Mouse (Mus musculus): ENCODE results near the gene Myh3. TPM values are rescaled to one million over a fixed set of nuclear protein-coding genes. Genes with fewer than 3 reads are reported as not detected.

Myh3 gene
- polyA plus RNA-seq, 1 experiment from 2014 or later: 0.75 TPM

- Histone ChIP-seq H3K4me1 (peaks cover 17% of the 10 kb centered on the region), H3K36me3 (peaks cover 7% of the 10 kb centered on the region), H3K9ac (replicated peaks) (no peak overlapping the region), H3K4me3 (no peak overlapping the region), H3K27me3 (no peaks in the 10 kb centered on the region), H3K27ac (replicated peaks) (no peak overlapping the region), H3K9me3 (no peaks in the 10 kb centered on the region), H3K4me2 (replicated peaks) (no peak overlapping the region)
- WGBS: 86% methylated on average over 3 of the region's 3 CpGs
- ATAC-seq (ENCODE audit: low FRiP score, low read depth): no peak
Measured at GRCm38 (mm10) chr11:67049256-67049655, 28.8 kb upstream of the Myh3 start.

- H3K36me3 ChIP-seq: peaks cover 19% of the 10 kb centered on the region
- H3K27ac ChIP-seq (replicated peaks): peak overlapping the region; percentile 78
- no peaks in the 10 kb centered on the region for H3K27me3 ChIP-seq
- H3K4me3 ChIP-seq: peak overlapping the region; percentile 97
- H3K9me3 ChIP-seq: no peaks in the 10 kb centered on the region
- H3K4me2 ChIP-seq (replicated peaks): peak overlapping the region; percentile 78
- ATAC-seq (ENCODE audit: low FRiP score, low read depth): peak; percentile 50; the same call in 1 of the 2 replicates
- peak overlapping the region; percentile 86 for H3K9ac ChIP-seq (replicated peaks)
- peaks cover 17% of the 10 kb centered on the region for H3K4me1 ChIP-seq
- 10% methylated on average over 16 of the region's 16 CpGs for WGBS
Measured at GRCm38 (mm10) chr11:67051676-67052320, 26.3 kb upstream of the Myh3 start.

- ATAC-seq (ENCODE audit: low FRiP score, low read depth): peak; percentile 93
- Histone ChIP-seq H3K27me3 (no peaks in the 10 kb centered on the region), H3K4me2 (replicated peaks) (peak within 1 kb of the TSS; percentile 78), H3K9ac (replicated peaks) (peak within 1 kb of the TSS; percentile 86), H3K36me3 (peaks cover 24% of the 10 kb centered on the region), H3K27ac (replicated peaks) (peak within 1 kb of the TSS; percentile 78), H3K4me1 (peaks cover 17% of the 10 kb centered on the region), H3K4me3 (peak within 1 kb of the TSS; percentile 97), H3K9me3 (no peaks in the 10 kb centered on the region)
- under 1% methylated on average over 50 of the region's 50 CpGs for WGBS
Measured at GRCm38 (mm10) chr11:67052321-67052952, 25.7 kb upstream of the Myh3 start, which contains the start of the genes Adprm and Sco1. Adprm (minus strand) TSS chr11:67052594. Sco1 (plus strand) TSS chr11:67052670.

- H3K36me3 ChIP-seq: peaks cover 48% of the 10 kb centered on the region
- H3K27ac ChIP-seq (replicated peaks): no peak overlapping the region
- no peaks in the 10 kb centered on the region for H3K9me3 ChIP-seq
- 94% methylated on average over 8 of the region's 8 CpGs for WGBS
- H3K27me3 ChIP-seq: no peaks in the 10 kb centered on the region
- no peak overlapping the region for H3K9ac ChIP-seq (replicated peaks)
- no peak for ATAC-seq (ENCODE audit: low FRiP score, low read depth)
- peaks cover 17% of the 10 kb centered on the region for H3K4me1 ChIP-seq
- no peak overlapping the region for H3K4me3 ChIP-seq
- H3K4me2 ChIP-seq (replicated peaks): no peak overlapping the region
Measured at GRCm38 (mm10) chr11:67054754-67055365, 23.2 kb upstream of the Myh3 start.

- H3K9ac ChIP-seq (replicated peaks): no peak overlapping the region
- H3K4me2 ChIP-seq (replicated peaks): no peak overlapping the region
- 93% methylated on average over 2 of the region's 2 CpGs for WGBS
- no peak overlapping the region for H3K4me3 ChIP-seq
- no peak for ATAC-seq (ENCODE audit: low FRiP score, low read depth)
- H3K36me3 ChIP-seq: peaks cover 90% of the 10 kb centered on the region
- H3K27ac ChIP-seq (replicated peaks): no peak overlapping the region
- no peaks in the 10 kb centered on the region for H3K9me3 ChIP-seq
- H3K4me1 ChIP-seq: no peaks in the 10 kb centered on the region
- no peaks in the 10 kb centered on the region for H3K27me3 ChIP-seq
Measured at GRCm38 (mm10) chr11:67061311-67061710, 16.8 kb upstream of the Myh3 start.

GRCm38 (mm10) chr11:67062726-67063125 is 15.4 kb upstream of the Myh3 start:
- peaks cover 80% of the 10 kb centered on the region for H3K36me3 ChIP-seq
- no peak overlapping the region for H3K4me2 ChIP-seq (replicated peaks)
- no peak overlapping the region for H3K4me3 ChIP-seq
- H3K9ac ChIP-seq (replicated peaks): no peak overlapping the region
- no peaks in the 10 kb centered on the region for H3K4me1 ChIP-seq
- H3K9me3 ChIP-seq: no peaks in the 10 kb centered on the region
- 94% methylated on average over 3 of the region's 3 CpGs for WGBS
- no peak overlapping the region for H3K27ac ChIP-seq (replicated peaks)
- H3K27me3 ChIP-seq: no peaks in the 10 kb centered on the region
- ATAC-seq (ENCODE audit: low FRiP score, low read depth): no peak

GRCm38 (mm10) chr11:67067741-67068140 is 10.4 kb upstream of the Myh3 start:
- no peak for ATAC-seq (ENCODE audit: low FRiP score, low read depth)
- WGBS: 90% methylated on average over 3 of the region's 3 CpGs
- H3K27me3 ChIP-seq: no peaks in the 10 kb centered on the region
- H3K4me2 ChIP-seq (replicated peaks): no peak overlapping the region
- no peak overlapping the region for H3K27ac ChIP-seq (replicated peaks)
- H3K9ac ChIP-seq (replicated peaks): no peak overlapping the region
- no peaks in the 10 kb centered on the region for H3K9me3 ChIP-seq
- H3K4me1 ChIP-seq: no peaks in the 10 kb centered on the region
- H3K36me3 ChIP-seq: peaks cover 35% of the 10 kb centered on the region
- H3K4me3 ChIP-seq: no peak overlapping the region

GRCm38 (mm10) chr11:67072615-67073130 is 5.4 kb upstream of the Myh3 start:
- H3K4me2 ChIP-seq (replicated peaks): no peak overlapping the region
- no peak overlapping the region for H3K9ac ChIP-seq (replicated peaks)
- ATAC-seq (ENCODE audit: low FRiP score, low read depth): no peak
- peaks cover 2% of the 10 kb centered on the region; the same call in 1 of the 2 replicates for H3K4me1 ChIP-seq
- H3K27me3 ChIP-seq: no peaks in the 10 kb centered on the region
- H3K9me3 ChIP-seq: no peaks in the 10 kb centered on the region
- no peaks in the 10 kb centered on the region for H3K36me3 ChIP-seq
- H3K27ac ChIP-seq (replicated peaks): no peak overlapping the region
- WGBS: 80% methylated on average over 15 of the region's 15 CpGs
- H3K4me3 ChIP-seq: no peak overlapping the region

GRCm38 (mm10) chr11:67075036-67075435 is 3.1 kb upstream of the Myh3 start:
- no peak overlapping the region for H3K4me2 ChIP-seq (replicated peaks)
- H3K27ac ChIP-seq (replicated peaks): no peak overlapping the region
- no peaks in the 10 kb centered on the region for H3K9me3 ChIP-seq
- peaks cover 7% of the 10 kb centered on the region; the same call in 1 of the 2 replicates for H3K4me1 ChIP-seq
- no peaks in the 10 kb centered on the region for H3K27me3 ChIP-seq
- WGBS: 29% methylated on average over 3 of the region's 3 CpGs
- H3K4me3 ChIP-seq: no peak overlapping the region
- no peak overlapping the region for H3K9ac ChIP-seq (replicated peaks)
- H3K36me3 ChIP-seq: no peaks in the 10 kb centered on the region
- no peak for ATAC-seq (ENCODE audit: low FRiP score, low read depth)

GRCm38 (mm10) chr11:67076781-67077180 is 1.3 kb upstream of the Myh3 start:
- H3K9ac ChIP-seq (replicated peaks): no peak overlapping the region
- ATAC-seq (ENCODE audit: low FRiP score, low read depth): no peak
- H3K27me3 ChIP-seq: peaks cover 6% of the 10 kb centered on the region; the same call in 1 of the 2 replicates
- no peak overlapping the region for H3K27ac ChIP-seq (replicated peaks)
- H3K4me3 ChIP-seq: no peak overlapping the region
- H3K4me1 ChIP-seq: peaks cover 18% of the 10 kb centered on the region; the same call in 1 of the 2 replicates
- 89% methylated on average over 5 of the region's 5 CpGs for WGBS
- H3K4me2 ChIP-seq (replicated peaks): no peak overlapping the region
- no peaks in the 10 kb centered on the region for H3K36me3 ChIP-seq
- no peaks in the 10 kb centered on the region for H3K9me3 ChIP-seq

GRCm38 (mm10) chr11:67077435-67077834 is 665 bp upstream of the Myh3 start:
- ATAC-seq (ENCODE audit: low FRiP score, low read depth): no peak
- Histone ChIP-seq H3K9me3 (no peaks in the 10 kb centered on the region), H3K4me2 (replicated peaks) (no peak overlapping the region), H3K27me3 (peaks cover 11% of the 10 kb centered on the region; the same call in 1 of the 2 replicates), H3K27ac (replicated peaks) (no peak overlapping the region), H3K9ac (replicated peaks) (no peak overlapping the region), H3K4me3 (no peak overlapping the region), H3K4me1 (peaks cover 18% of the 10 kb centered on the region; the same call in 1 of the 2 replicates), H3K36me3 (no peaks in the 10 kb centered on the region)
- 72% methylated on average over 3 of the region's 3 CpGs for WGBS

- ATAC-seq (ENCODE audit: low FRiP score, low read depth): no peak
- Histone ChIP-seq H3K36me3 (no peaks in the 10 kb centered on the region), H3K4me3 (no peak overlapping the region), H3K9ac (replicated peaks) (no peak overlapping the region), H3K4me1 (peaks cover 18% of the 10 kb centered on the region; the same call in 1 of the 2 replicates), H3K9me3 (no peaks in the 10 kb centered on the region), H3K27ac (replicated peaks) (no peak overlapping the region), H3K27me3 (peaks cover 24% of the 10 kb centered on the region), H3K4me2 (replicated peaks) (no peak overlapping the region)
- 83% methylated on average over 6 of the region's 6 CpGs for WGBS
Measured at GRCm38 (mm10) chr11:67078888-67079287, 788 bp downstream of the Myh3 start.
